Mouse (Mus musculus) lung, adult 2 months (tissue): Measurements from ENCODE around the gene Olfr19.

Experiments
- CTCF ChIP-seq: fragments of 200-500 bp; IDR thresholded peaks from 2 replicates; pipeline ENCODE4 v1.5.1; 2011; ENCODE audit warnings: mild to moderate bottlenecking, low read length, control low read depth; ENCODE audit not compliant: insufficient read depth
- POLR2A ChIP-seq: fragments of 200-500 bp; IDR thresholded peaks from 2 replicates; pipeline ENCODE4 v1.6.1; 2011; ENCODE audit warnings: low read depth, mild to moderate bottlenecking, control low read depth, low read length, borderline replicate concordance; ENCODE audit errors: extremely low read depth

DNA sequence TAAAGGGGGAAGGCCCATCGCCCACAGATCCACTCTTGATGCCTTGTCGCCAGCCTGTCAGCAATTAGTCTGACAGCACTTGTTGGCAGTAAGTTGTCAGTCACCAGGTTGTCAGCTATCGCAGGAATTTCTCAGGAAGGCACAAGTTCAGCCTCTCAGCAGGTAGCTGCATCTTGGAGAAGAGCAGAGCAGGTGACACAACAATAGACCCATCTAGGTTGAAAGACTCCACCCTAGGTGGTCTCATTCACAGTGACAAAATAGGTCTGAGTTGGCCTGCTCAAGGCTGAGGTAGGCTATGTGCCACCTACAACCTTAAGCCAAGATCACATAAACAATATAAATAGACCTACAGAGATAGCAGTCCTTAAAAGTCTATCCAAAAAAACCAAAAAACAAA is 8.8 kb upstream of the Olfr19 start:
- no peak for TF ChIP-seq CTCF
- no peak for TF ChIP-seq POLR2A
